Mouse (Mus musculus) cerebral cortex, adult 2 months (tissue): Measurements from ENCODE around the gene Gm20388.

ENCODE experiments used
- WGBS: fragments of 180-500 bp; shearing (Covaris S2); methylation state at CpG from one replicate; pipeline ENCODE4 v1.1.7; 2018; 5-methylcytosine and 5-hydroxymethylcytosine counted together

Gene Gm20388

GRCm38 (mm10) chr8:122223976-122224649, 2313.5 kb downstream of the Gm20388 start:
- WGBS, result 55% methylated on average over 10 of the region's 10 CpGs

- WGBS, result 46% methylated on average over 6 of the region's 6 CpGs
Measured at GRCm38 (mm10) chr8:122224650-122225022, 2314.0 kb downstream of the Gm20388 start.

- WGBS, result 51% methylated on average over 10 of the region's 10 CpGs
Measured at GRCm38 (mm10) chr8:122225446-122225845, 2314.8 kb downstream of the Gm20388 start.

- WGBS, result 85% methylated on average over 6 of the region's 6 CpGs
Measured at GRCm38 (mm10) chr8:122227345-122227744, 2316.7 kb downstream of the Gm20388 start.

GRCm38 (mm10) chr8:122228792-122229575, 2318.3 kb downstream of the Gm20388 start:
- WGBS, result 91% methylated on average over 11 of the region's 11 CpGs

- 2% methylated on average over 73 of the region's 98 CpGs for WGBS
Measured at GRCm38 (mm10) chr8:122229819-122230711, 2319.4 kb downstream of the Gm20388 start.

- 6% methylated on average over 32 of the region's 32 CpGs for WGBS
Measured at GRCm38 (mm10) chr8:122230712-122231337, 2320.2 kb downstream of the Gm20388 start.

- 61% methylated on average over 11 of the region's 11 CpGs for WGBS
Measured at GRCm38 (mm10) chr8:122234055-122234454, 2323.4 kb downstream of the Gm20388 start.

- 94% methylated on average over 3 of the region's 3 CpGs for WGBS
Measured at GRCm38 (mm10) chr8:122236521-122236920, 2325.9 kb downstream of the Gm20388 start.

GRCm38 (mm10) chr8:122238225-122238624, 2327.6 kb downstream of the Gm20388 start:
- WGBS, result 64% methylated on average over 11 of the region's 11 CpGs

GRCm38 (mm10) chr8:122238731-122239130, 2328.1 kb downstream of the Gm20388 start:
- 77% methylated on average over 8 of the region's 8 CpGs for WGBS

GRCm38 (mm10) chr8:122240241-122241026, 2329.8 kb downstream of the Gm20388 start:
- 84% methylated on average over 16 of the region's 16 CpGs for WGBS

- WGBS, result 73% methylated on average over 4 of the region's 4 CpGs
Measured at GRCm38 (mm10) chr8:122243310-122243709, 2332.7 kb downstream of the Gm20388 start.

- 76% methylated on average over 6 of the region's 6 CpGs for WGBS
Measured at GRCm38 (mm10) chr8:122245161-122245560, 2334.5 kb downstream of the Gm20388 start.

- WGBS, result 59% methylated on average over 12 of the region's 12 CpGs
Measured at GRCm38 (mm10) chr8:122246257-122247211, 2335.9 kb downstream of the Gm20388 start.

- WGBS, result 72% methylated on average over 1 of the region's 1 CpGs
Measured at GRCm38 (mm10) chr8:122251739-122252138, 2341.1 kb downstream of the Gm20388 start.

- WGBS, result 79% methylated on average over 5 of the region's 5 CpGs
Measured at GRCm38 (mm10) chr8:122252366-122252765, 2341.7 kb downstream of the Gm20388 start.

GRCm38 (mm10) chr8:122259351-122259750, 2348.7 kb downstream of the Gm20388 start:
- 80% methylated on average over 2 of the region's 2 CpGs for WGBS

- 74% methylated on average over 9 of the region's 9 CpGs for WGBS
Measured at GRCm38 (mm10) chr8:122260755-122261154, 2350.1 kb downstream of the Gm20388 start.

GRCm38 (mm10) chr8:122262835-122263234, 2352.2 kb downstream of the Gm20388 start:
- 80% methylated on average over 16 of the region's 16 CpGs for WGBS
